Mouse (Mus musculus) intestine, embryonic 14.5 days (tissue): Measurements from ENCODE around the gene Prkch. TPM values are rescaled to one million over a fixed set of nuclear protein-coding genes. Genes with fewer than 3 reads are reported as not detected.

Source experiments
- ATAC-seq: fragments of 200-750 bp; cut with Nextera tagmentation; replicated peaks from 2 replicates; pipeline ENCODE4 v1.8.0; 2017; ENCODE audit warnings: low read depth, moderate number of reproducible peaks, moderate TSS enrichment, moderate library complexity; ENCODE audit not compliant: low FRiP score, low TSS enrichment
- DNase-seq: peaks from one replicate; pipeline ENCODE4 v3.0.0-alpha.2; 2018; ENCODE audit warnings: low spot score
- H3K27ac ChIP-seq: fragments of 300-500 bp; sonication (generic); 2 replicates; pipeline ENCODE4 v1.5.1; 2014; ENCODE audit warnings: low read depth, mild to moderate bottlenecking, control low read depth
- H3K27me3 ChIP-seq: fragments of 300-500 bp; sonication (generic); replicated peaks from 2 replicates; pipeline ENCODE4 v1.6.1; 2014; ENCODE audit warnings: low read length, control low read depth; ENCODE audit not compliant: control insufficient read depth, insufficient read depth
- H3K36me3 ChIP-seq: fragments of 300-500 bp; sonication (generic); 2 replicates; pipeline ENCODE4 v1.6.1; 2014; ENCODE audit warnings: low read length, control low read depth; ENCODE audit not compliant: control insufficient read depth, insufficient read depth
- H3K4me1 ChIP-seq: fragments of 300-500 bp; sonication (generic); replicated peaks from 2 replicates; pipeline ENCODE4 v1.6.1; 2014; ENCODE audit warnings: low read length, control low read depth, mixed read lengths; ENCODE audit not compliant: control insufficient read depth, insufficient read depth
- H3K4me2 ChIP-seq: fragments of 300-500 bp; sonication (generic); 2 replicates; pipeline ENCODE4 v1.6.1; 2014; ENCODE audit warnings: low read length
- H3K4me3 ChIP-seq: fragments of 300-500 bp; sonication (generic); 2 replicates; pipeline ENCODE4 v1.5.1; 2014; ENCODE audit warnings: low read depth, low read length, control low read depth, mixed read lengths
- H3K9ac ChIP-seq: fragments of 300-500 bp; sonication (generic); 2 replicates; pipeline ENCODE4 v1.6.1; 2014; ENCODE audit warnings: mild to moderate bottlenecking, low read length
- H3K9me3 ChIP-seq: fragments of 300-500 bp; sonication (generic); 2 replicates; pipeline ENCODE4 v1.6.1; 2016; ENCODE audit warnings: low read length, control low read depth; ENCODE audit not compliant: control insufficient read depth
- WGBS: fragments of 180-500 bp; shearing (Covaris S2); extraction: QIAGEN DNeasy Blood & Tissue Kit; methylation state at CpG from one replicate; pipeline ENCODE4 v1.1.7; 2014; 5-methylcytosine and 5-hydroxymethylcytosine counted together
- polyA plus RNA-seq: library from polyadenylated mRNA; unstranded; fragments of >200 nt; fragmentation: Nextera tagmentation; extraction: Ambion mirVana; gene quantifications from 2 replicates; pipeline ENCODE4 v1.2.1, GENCODE M21; 2014

The Prkch gene
- polyA plus RNA-seq, 1 experiment from 2014 or later = 8.0 TPM

GRCm38 (mm10) chr12:73793744-73794143 lies 209.1 kb downstream of the Prkch start:
- ATAC-seq = no peak
- no peaks in the 10 kb centered on the region for H3K27me3 ChIP-seq
- no peak overlapping the region for H3K27ac ChIP-seq
- 25% methylated on average over 5 of the region's 5 CpGs for WGBS
- H3K36me3 ChIP-seq = no peaks in the 10 kb centered on the region
- no peak for DNase-seq
- no peak overlapping the region for H3K9ac ChIP-seq
- peak overlapping the region; percentile 5; the same call in 1 of the 2 replicates for H3K4me2 ChIP-seq
- H3K9me3 ChIP-seq = no peaks in the 10 kb centered on the region
- H3K4me3 ChIP-seq = no peak overlapping the region
- H3K4me1 ChIP-seq = peaks cover 22% of the 10 kb centered on the region

GRCm38 (mm10) chr12:73794151-73794883 lies 209.7 kb downstream of the Prkch start:
- no peaks in the 10 kb centered on the region for H3K36me3 ChIP-seq
- no peaks in the 10 kb centered on the region for H3K9me3 ChIP-seq
- H3K9ac ChIP-seq = no peak overlapping the region
- H3K4me2 ChIP-seq = peak overlapping the region; percentile 5; the same call in 1 of the 2 replicates
- no peak overlapping the region for H3K27ac ChIP-seq
- H3K4me3 ChIP-seq = no peak overlapping the region
- WGBS = 28% methylated on average over 17 of the region's 17 CpGs
- H3K27me3 ChIP-seq = no peaks in the 10 kb centered on the region
- ATAC-seq (peak; percentile 38; the same call in 1 of the 2 replicates), DNase-seq (peak; percentile 61)
- H3K4me1 ChIP-seq = peaks cover 20% of the 10 kb centered on the region

- H3K9ac ChIP-seq = no peak overlapping the region
- H3K9me3 ChIP-seq = no peaks in the 10 kb centered on the region
- no peaks in the 10 kb centered on the region for H3K36me3 ChIP-seq
- no peak overlapping the region for H3K27ac ChIP-seq
- ATAC-seq (no peak), DNase-seq (no peak)
- H3K4me3 ChIP-seq = no peak overlapping the region
- 89% methylated on average over 5 of the region's 5 CpGs for WGBS
- no peaks in the 10 kb centered on the region for H3K27me3 ChIP-seq
- 0 out of 2 replicates have a peak, but pooled peaks cover 4% of the 10 kb centered on the region for H3K4me1 ChIP-seq
- no peak overlapping the region for H3K4me2 ChIP-seq
These were observed 215.1 kb downstream of the Prkch start for GRCm38 (mm10) chr12:73799671-73800070.

GRCm38 (mm10) chr12:73800886-73801285 lies 216.3 kb downstream of the Prkch start:
- ATAC-seq (no peak), DNase-seq (no peak)
- Histone ChIP-seq H3K27ac (no peak overlapping the region), H3K4me1 (0 out of 2 replicates have a peak, but pooled peaks cover 3% of the 10 kb centered on the region), H3K36me3 (no peaks in the 10 kb centered on the region), H3K27me3 (no peaks in the 10 kb centered on the region), H3K9me3 (no peaks in the 10 kb centered on the region), H3K4me3 (no peak overlapping the region), H3K9ac (no peak overlapping the region), H3K4me2 (no peak overlapping the region)
- 21% methylated on average over 3 of the region's 3 CpGs for WGBS

- ATAC-seq (no peak), DNase-seq (no peak)
- Histone ChIP-seq H3K36me3 (no peaks in the 10 kb centered on the region), H3K27ac (no peak overlapping the region), H3K4me1 (0 out of 2 replicates have a peak, but pooled peaks cover 3% of the 10 kb centered on the region), H3K9ac (no peak overlapping the region), H3K27me3 (no peaks in the 10 kb centered on the region), H3K4me2 (no peak overlapping the region), H3K9me3 (no peaks in the 10 kb centered on the region), H3K4me3 (no peak overlapping the region)
- WGBS = 91% methylated on average over 8 of the region's 8 CpGs
These were observed 217.2 kb downstream of the Prkch start for GRCm38 (mm10) chr12:73801845-73802244.

GRCm38 (mm10) chr12:73802379-73803057 lies 217.9 kb downstream of the Prkch start:
- H3K27ac ChIP-seq = no peak overlapping the region
- no peaks in the 10 kb centered on the region for H3K9me3 ChIP-seq
- ATAC-seq (no peak), DNase-seq (no peak)
- no peaks in the 10 kb centered on the region for H3K27me3 ChIP-seq
- 47% methylated on average over 10 of the region's 10 CpGs for WGBS
- no peaks in the 10 kb centered on the region for H3K36me3 ChIP-seq
- no peak overlapping the region for H3K4me2 ChIP-seq
- H3K9ac ChIP-seq = no peak overlapping the region
- H3K4me3 ChIP-seq = no peak overlapping the region
- H3K4me1 ChIP-seq = 0 out of 2 replicates have a peak, but pooled peaks cover 3% of the 10 kb centered on the region

- WGBS = 89% methylated on average over 4 of the region's 4 CpGs
- Histone ChIP-seq H3K36me3 (no peaks in the 10 kb centered on the region), H3K27me3 (no peaks in the 10 kb centered on the region), H3K4me1 (0 out of 2 replicates have a peak, but pooled peaks cover 3% of the 10 kb centered on the region), H3K4me3 (no peak overlapping the region), H3K9ac (no peak overlapping the region), H3K4me2 (no peak overlapping the region), H3K9me3 (no peaks in the 10 kb centered on the region), H3K27ac (no peak overlapping the region)
- ATAC-seq (no peak), DNase-seq (no peak)
These were observed 219.3 kb downstream of the Prkch start for GRCm38 (mm10) chr12:73803946-73804345.

GRCm38 (mm10) chr12:73805541-73805940 lies 220.9 kb downstream of the Prkch start:
- ATAC-seq (no peak), DNase-seq (no peak)
- Histone ChIP-seq H3K4me3 (no peak overlapping the region), H3K27ac (no peak overlapping the region), H3K9ac (no peak overlapping the region), H3K36me3 (no peaks in the 10 kb centered on the region), H3K4me2 (no peak overlapping the region), H3K4me1 (peaks cover 12% of the 10 kb centered on the region), H3K27me3 (no peaks in the 10 kb centered on the region), H3K9me3 (no peaks in the 10 kb centered on the region)
- WGBS = 65% methylated on average over 3 of the region's 3 CpGs
